Mouse (Mus musculus): ENCODE data around the gene Wasf1.

The Wasf1 gene

GRCm38 (mm10) chr10:40983761-40984160 is 100.5 kb downstream of the Wasf1 start:
- DNase-seq (ENCODE audit: low read depth) = no peak

- DNase-seq (ENCODE audit: low read depth) = no peak
These were observed 101.3 kb downstream of the Wasf1 start for GRCm38 (mm10) chr10:40984600-40984999.

- DNase-seq (ENCODE audit: low read depth) = no peak
These were observed 102.1 kb downstream of the Wasf1 start for GRCm38 (mm10) chr10:40985350-40985749.

Data from c-Kit-positive CD71-positive TER-119-negative erythroid progenitor cells, embryonic 14.5 days (primary cell).